Mouse (Mus musculus): ENCODE data around the gene Zfp3.
A peak's percentile ranks its signal among the peaks of the same experiment; 100 is the strongest.
"Not testable (repeated sequence)": the region's sequence is repeated elsewhere in the genome, so short reads cannot be mapped to it uniquely, and the experiment has no call there.

The Zfp3 gene

GRCm38 (mm10) chr11:70755645-70756044, 8.4 kb upstream of the Zfp3 start:
- DNase-seq (ENCODE audit: low spot score in 2 of 2) = peak; percentile 69 to 90

GRCm38 (mm10) chr11:70760446-70760845, 3.6 kb upstream of the Zfp3 start:
- not testable (repeated sequence) for DNase-seq (ENCODE audit: low spot score in 2 of 2)

- peak in 1 of 2 experiments; percentile 12 for DNase-seq (ENCODE audit: low spot score in 2 of 2)
Observed at GRCm38 (mm10) chr11:70762641-70763040, 1.4 kb upstream of the Zfp3 start.

GRCm38 (mm10) chr11:70763582-70763935, 450 bp upstream of the Zfp3 start:
- no peak for DNase-seq (ENCODE audit: low spot score in 2 of 2)

GRCm38 (mm10) chr11:70765776-70766445, 1.9 kb downstream of the Zfp3 start:
- DNase-seq (ENCODE audit: low spot score in 2 of 2) = peak in 1 of 2 experiments; percentile 15

- no peak for DNase-seq (ENCODE audit: low spot score in 2 of 2)
Observed at GRCm38 (mm10) chr11:70770804-70771203, 6.8 kb downstream of the Zfp3 start.

GRCm38 (mm10) chr11:70776830-70777571, 13.0 kb downstream of the Zfp3 start:
- DNase-seq (ENCODE audit: low spot score in 2 of 2) = peak; percentile 46 to 74

- DNase-seq (ENCODE audit: low spot score in 2 of 2) = no peak
Observed at GRCm38 (mm10) chr11:70777634-70778033, 13.6 kb downstream of the Zfp3 start.

GRCm38 (mm10) chr11:70778058-70778457, 14.0 kb downstream of the Zfp3 start:
- peak in 1 of 2 experiments; percentile 25 for DNase-seq (ENCODE audit: low spot score in 2 of 2)

- DNase-seq (ENCODE audit: low spot score in 2 of 2) = no peak
Observed at GRCm38 (mm10) chr11:70785908-70786307, 21.9 kb downstream of the Zfp3 start.

GRCm38 (mm10) chr11:70787052-70787451, 23.0 kb downstream of the Zfp3 start:
- no peak for DNase-seq (ENCODE audit: low spot score in 2 of 2)

- DNase-seq (ENCODE audit: low spot score in 2 of 2) = no peak
Observed at GRCm38 (mm10) chr11:70788972-70789655, 25.1 kb downstream of the Zfp3 start.

- DNase-seq (ENCODE audit: low spot score in 2 of 2) = no peak
Observed at GRCm38 (mm10) chr11:70790426-70790825, 26.4 kb downstream of the Zfp3 start.

- DNase-seq (ENCODE audit: low spot score in 2 of 2) = no peak
Observed at GRCm38 (mm10) chr11:70790874-70791551, 27.0 kb downstream of the Zfp3 start.

- DNase-seq (ENCODE audit: low spot score in 2 of 2) = no peak
Observed at GRCm38 (mm10) chr11:70791676-70792075, 27.7 kb downstream of the Zfp3 start.

GRCm38 (mm10) chr11:70792409-70792808, 28.4 kb downstream of the Zfp3 start:
- DNase-seq (ENCODE audit: low spot score in 2 of 2) = no peak

- DNase-seq (ENCODE audit: low spot score in 2 of 2) = no peak
Observed at GRCm38 (mm10) chr11:70802208-70802864, 38.3 kb downstream of the Zfp3 start.

- no peak for DNase-seq (ENCODE audit: low spot score in 2 of 2)
Observed at GRCm38 (mm10) chr11:70802865-70803261, 38.9 kb downstream of the Zfp3 start.

- no peak for DNase-seq (ENCODE audit: low spot score in 2 of 2)
Observed at GRCm38 (mm10) chr11:70803711-70804200, 39.7 kb downstream of the Zfp3 start.

GRCm38 (mm10) chr11:70804395-70804794, 40.4 kb downstream of the Zfp3 start:
- no peak for DNase-seq (ENCODE audit: low spot score in 2 of 2)

GRCm38 (mm10) chr11:70805641-70806175, 41.7 kb downstream of the Zfp3 start:
- no peak for DNase-seq (ENCODE audit: low spot score in 2 of 2)

Measured in thymus, postnatal 10 days (tissue).